Mouse (Mus musculus) large intestine, adult 2 months (tissue): ENCODE results near the gene Fbxo3. TPM values are rescaled to one million over a fixed set of nuclear protein-coding genes. Genes with fewer than 3 reads are reported as not detected.
"Not testable (repeated sequence)": the region's sequence is repeated elsewhere in the genome, so short reads cannot be mapped to it uniquely, and the experiment has no call there.

Experiments
- DNase-seq: peaks from one replicate; pipeline ENCODE4 v3.0.0-alpha.2; 2012; ENCODE audit warnings: low read depth, low spot score
- WGBS: fragments of 180-500 bp; shearing (Covaris S2); methylation state at CpG from one replicate; pipeline ENCODE4 v1.1.7; 2018; 5-methylcytosine and 5-hydroxymethylcytosine counted together
- polyA plus RNA-seq: library from polyadenylated mRNA; depleted of rRNA; stranded (reverse); fragments of >200 nt; gene quantifications from 2 replicates; pipeline ENCODE4 v1.2.3, GENCODE M21; 2012; rRNA removed

Gene Fbxo3
- polyA plus RNA-seq, 1 experiment = 11.4 TPM

DNA sequence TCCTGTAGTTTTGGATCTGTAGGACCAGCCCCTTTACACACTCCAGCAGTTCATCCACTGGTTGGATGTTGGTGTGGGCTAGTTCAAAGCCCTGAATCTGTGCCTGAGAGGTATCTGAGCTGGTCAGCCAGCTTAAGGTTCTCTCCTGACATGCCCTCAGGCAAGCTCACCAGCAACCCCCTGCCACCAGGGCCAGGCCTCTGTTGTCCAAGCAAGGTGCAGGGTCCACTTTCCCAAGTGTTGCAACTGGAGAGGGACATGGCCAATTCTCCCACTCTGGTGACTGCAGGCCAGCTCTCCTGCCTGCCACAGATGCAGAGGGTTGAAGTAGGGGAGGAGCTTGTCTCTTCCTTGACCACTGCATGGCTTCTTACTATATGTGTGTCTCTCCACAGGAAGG is 56.5 kb downstream of the Fbxo3 start:
- not testable (repeated sequence) for DNase-seq

DNA sequence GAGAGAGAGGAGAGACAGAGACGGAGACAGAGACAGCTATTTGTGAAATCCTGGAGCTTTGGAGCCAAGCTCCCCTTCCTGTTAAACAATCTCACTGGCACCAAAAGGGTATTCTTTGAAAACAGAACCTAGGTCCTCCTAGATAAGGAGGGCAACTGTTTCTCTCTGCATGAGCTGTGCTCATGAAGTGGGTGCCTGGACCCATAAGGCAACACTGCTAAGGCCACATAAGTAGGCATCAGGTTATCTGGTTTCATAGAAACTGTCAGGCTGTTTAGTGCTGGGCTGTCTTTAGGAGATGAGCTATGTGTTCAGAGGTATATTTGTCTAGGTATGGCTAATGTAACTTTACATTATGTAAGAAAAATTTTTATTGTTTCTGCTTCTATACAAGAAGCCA is 60.0 kb downstream of the Fbxo3 start:
- WGBS = 73% methylated on average over 1 of the region's 1 CpGs
- DNase-seq = not testable (repeated sequence)

GRCm38 (mm10) chr2:104093305-104093704 is 65.8 kb downstream of the Fbxo3 start:
- no peak for DNase-seq
- WGBS = 64% methylated on average over 2 of the region's 2 CpGs

DNA sequence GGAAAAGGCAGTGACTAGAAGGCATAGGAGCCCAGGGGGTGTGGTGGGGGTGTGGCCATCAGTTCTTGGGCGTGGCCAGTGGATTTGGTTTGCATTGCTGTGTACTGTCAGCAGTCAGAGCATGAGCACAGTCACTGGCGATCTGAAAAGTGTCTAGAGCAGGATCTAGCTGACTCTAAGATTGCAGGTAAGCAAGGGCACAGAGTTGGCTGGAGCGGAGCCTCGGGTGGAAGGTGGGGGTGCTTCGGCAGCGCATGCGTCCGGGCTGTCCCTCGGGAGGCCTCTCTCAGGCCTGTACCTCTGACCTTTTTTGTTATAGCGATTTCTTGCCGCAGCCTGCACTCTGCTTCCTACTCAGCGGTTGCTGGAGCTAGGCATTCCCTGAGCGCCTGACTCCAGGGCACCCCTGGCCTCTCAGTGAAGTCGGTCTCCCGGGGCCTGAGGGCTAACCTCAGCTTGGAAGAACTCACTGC is 68.3 kb downstream of the Fbxo3 start, which contains the start of gene Cd59a:
Gene Cd59a (plus strand): TSS at position 61 of the 473 bp plus-strand sequence.
- DNase-seq = peak; percentile 8
- WGBS = 4% methylated on average over 15 of the region's 15 CpGs

DNA sequence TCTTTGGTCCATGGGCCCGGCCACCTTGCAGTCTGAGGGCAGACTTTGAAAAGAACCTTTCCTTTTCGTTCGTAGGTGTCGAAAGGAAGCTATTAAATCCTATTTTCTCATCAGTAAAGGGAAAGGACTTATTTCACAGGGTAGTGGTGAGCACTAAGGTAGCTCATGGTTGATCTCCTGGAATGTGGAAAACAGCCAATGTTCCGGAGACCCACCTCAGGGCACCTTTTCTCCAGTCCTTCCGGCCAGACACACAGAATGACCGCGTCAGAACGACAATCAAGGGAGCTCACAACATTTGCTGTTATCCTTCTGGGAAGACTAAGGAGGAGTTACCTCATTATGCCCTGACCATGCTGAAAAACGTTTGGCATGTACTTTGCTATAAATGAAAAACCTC is 68.7 kb downstream of the Fbxo3 start:
- WGBS = 40% methylated on average over 10 of the region's 10 CpGs
- no peak for DNase-seq

GRCm38 (mm10) chr2:104096796-104097195 is 69.3 kb downstream of the Fbxo3 start:
- DNase-seq = not testable (repeated sequence)
- WGBS = 94% methylated on average over 1 of the region's 1 CpGs

GRCm38 (mm10) chr2:104097396-104097795 is 69.9 kb downstream of the Fbxo3 start:
- 90% methylated on average over 4 of the region's 4 CpGs for WGBS
- not testable (repeated sequence) for DNase-seq

DNA sequence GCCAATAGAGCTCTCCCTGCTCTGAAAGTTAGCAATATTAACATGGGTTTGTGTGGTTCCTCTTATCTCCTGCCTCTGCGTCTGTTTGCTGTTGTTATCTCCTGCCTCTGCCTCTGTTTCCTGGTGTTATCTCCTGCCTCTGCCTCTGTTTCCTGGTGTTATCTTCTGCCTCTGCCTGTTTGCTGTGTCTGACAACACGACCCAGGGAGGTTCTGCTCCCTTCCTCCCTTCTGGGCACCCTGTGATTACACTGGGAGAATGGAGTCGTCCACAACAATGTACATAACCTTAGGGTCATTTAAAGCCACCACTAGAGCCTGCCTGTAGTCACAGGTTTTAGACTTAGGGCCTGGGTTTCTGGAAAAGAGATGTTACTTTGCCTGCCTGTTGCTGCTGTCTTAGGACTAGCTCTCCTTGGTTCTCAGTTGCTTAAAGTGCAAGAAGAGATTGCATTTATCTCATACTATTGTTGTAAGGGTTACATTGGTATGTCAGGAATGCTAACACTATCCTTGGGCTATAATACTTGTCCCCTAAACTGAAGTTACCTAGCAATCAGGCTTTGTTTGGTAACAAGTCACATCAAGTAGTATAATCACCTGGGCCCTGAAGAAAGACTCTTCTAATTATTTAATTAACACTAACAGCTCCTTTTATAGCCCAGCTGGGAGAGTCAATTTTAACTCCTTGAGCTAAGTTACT is 71.2 kb downstream of the Fbxo3 start:
- DNase-seq = no peak
- WGBS = 13% methylated on average over 3 of the region's 3 CpGs

DNA sequence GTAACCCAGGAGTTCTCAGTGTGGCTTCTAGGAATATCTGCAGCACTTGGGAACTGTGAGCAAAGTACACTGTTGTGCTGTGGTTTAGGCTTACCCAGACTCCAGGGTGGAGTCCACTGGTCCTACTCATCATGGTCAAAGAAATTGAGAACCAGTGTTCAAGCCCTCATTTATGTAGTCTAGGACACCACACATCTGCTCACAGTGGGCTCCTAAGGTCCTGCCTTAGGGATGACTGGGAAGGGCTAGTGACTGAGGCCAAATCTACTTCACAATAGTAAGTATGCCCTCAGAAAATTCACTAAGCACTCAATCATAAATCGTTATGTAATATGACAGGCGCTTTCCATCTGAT is 71.7 kb downstream of the Fbxo3 start:
- WGBS = 94% methylated on average over 2 of the region's 2 CpGs

DNA sequence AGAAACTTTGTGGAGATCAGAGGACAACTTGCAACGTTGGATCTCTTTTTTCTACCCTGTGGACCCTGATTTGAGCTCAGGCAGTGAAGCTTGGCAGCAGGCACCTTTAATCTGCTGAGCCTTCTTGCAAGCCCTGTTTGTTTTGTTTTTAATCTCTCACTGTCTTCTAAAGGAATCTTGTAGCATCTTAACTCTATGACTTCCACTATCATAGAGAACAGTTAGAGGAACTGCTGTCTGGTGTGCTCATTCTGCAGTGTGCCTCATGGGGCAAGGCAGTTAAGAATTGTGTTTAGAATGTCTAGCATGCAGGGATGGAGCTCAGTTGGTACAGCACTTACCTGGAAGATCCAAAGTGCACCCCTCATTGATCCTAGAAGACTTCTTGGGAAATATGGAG is 72.4 kb downstream of the Fbxo3 start:
- WGBS = 73% methylated on average over 1 of the region's 1 CpGs

More for the DNA sequence above, 71.7 kb downstream of the Fbxo3 start:
- no peak for DNase-seq

DNA sequence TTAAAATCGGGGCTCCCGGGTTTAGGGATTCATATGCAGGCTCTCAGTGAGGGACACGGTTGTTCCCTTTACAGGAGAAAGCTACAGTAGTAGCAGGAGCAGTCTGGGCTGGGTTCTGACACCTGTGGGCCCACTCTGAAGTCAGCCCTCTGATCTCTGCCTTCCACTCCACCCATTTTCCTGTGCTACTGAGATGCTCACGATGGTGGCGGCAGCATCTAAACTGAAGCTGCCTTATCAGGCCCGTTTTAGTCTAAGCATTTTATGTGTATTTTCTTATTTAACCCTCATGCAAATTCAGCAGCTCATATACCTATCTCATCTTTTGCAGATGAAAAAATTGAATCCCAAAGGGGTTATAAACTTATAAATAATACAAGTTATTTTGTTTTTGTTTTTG is 77.3 kb downstream of the Fbxo3 start:
- 82% methylated on average over 6 of the region's 6 CpGs for WGBS
- no peak for DNase-seq

More for the DNA sequence above, 72.4 kb downstream of the Fbxo3 start:
- no peak for DNase-seq

GRCm38 (mm10) chr2:104109021-104109420 is 81.5 kb downstream of the Fbxo3 start:
- WGBS = 88% methylated on average over 2 of the region's 2 CpGs
- not testable (repeated sequence) for DNase-seq

DNA sequence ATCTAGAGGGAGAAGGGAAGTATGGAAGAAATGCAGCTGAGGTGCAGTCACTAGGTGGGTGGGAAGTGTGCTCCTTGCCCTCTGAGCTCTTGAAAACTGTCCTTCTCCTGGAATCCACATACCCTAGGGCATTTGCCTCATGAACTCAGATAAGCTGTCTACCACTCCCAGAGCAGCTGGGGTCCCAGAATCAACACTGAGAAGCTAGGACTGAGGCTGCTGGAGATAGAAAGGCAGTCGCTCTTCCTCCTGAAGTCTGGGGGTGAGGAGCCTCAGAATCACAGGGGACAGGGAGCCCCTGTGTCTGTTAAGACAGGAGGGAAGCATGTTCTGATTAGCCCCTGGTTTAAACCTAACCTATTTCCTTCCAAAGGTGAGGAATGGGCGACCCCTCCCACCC is 82.0 kb downstream of the Fbxo3 start:
- no peak for DNase-seq
- WGBS = 89% methylated on average over 2 of the region's 2 CpGs

- 81% methylated on average over 4 of the region's 4 CpGs for WGBS
- DNase-seq = no peak
These were observed 82.5 kb downstream of the Fbxo3 start for GRCm38 (mm10) chr2:104110031-104110430.

DNA sequence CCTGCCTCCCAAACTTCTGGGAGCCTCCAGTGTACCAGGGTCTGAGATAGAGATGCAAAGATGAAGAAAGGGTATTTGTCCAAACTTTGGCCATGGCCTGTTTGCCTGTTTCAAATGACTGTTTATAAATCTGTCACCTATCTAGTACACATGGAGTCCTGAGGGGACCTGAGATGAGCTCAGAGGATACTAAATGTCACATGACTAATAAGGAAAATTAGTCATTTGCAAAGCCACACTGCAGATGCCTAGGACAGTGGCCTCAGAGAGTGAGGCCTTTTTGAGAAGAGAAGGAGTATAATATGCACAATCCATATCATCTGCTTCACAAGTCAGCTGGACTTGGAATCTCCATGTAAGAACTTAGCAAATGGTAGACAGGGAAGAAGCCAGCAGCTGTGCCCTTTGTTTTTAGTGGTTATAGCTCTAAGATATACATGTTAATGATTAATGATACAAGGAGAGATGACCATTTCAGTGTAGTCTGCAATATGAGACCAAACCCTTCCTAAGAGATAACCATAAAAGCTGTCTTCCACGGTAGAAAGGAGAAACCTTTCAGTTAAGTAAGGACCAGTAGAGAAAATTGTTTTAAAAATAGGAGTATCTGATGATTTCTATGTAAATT is 83.8 kb downstream of the Fbxo3 start:
- no CpG with 5 or more reads among the region's 1 CpGs for WGBS
- DNase-seq = not testable (repeated sequence)

Other genes with a start within 250 kb of the Fbxo3 start
- gene Caprin1, start 230.1 kb upstream of the Fbxo3 start, polyA plus RNA-seq = 73.7 and 131 TPM in 2 replicates
- 7.5 and 7.7 TPM in 2 replicates for gene Lmo2, start 69.7 kb upstream of the Fbxo3 start, polyA plus RNA-seq
- not detected in 2 replicates for gene 4931422A03Rik, start 640 bp downstream of the Fbxo3 start, polyA plus RNA-seq
- gene Gm10912, start 38.1 kb downstream of the Fbxo3 start, polyA plus RNA-seq = not detected in 2 replicates
- not detected in 2 replicates for gene Gm10799, start 40.8 kb downstream of the Fbxo3 start, polyA plus RNA-seq
- 2.1 and 2.2 TPM in 2 replicates for gene Cd59b, start 42.1 kb downstream of the Fbxo3 start, polyA plus RNA-seq
- 19.6 and 22.1 TPM in 2 replicates for gene Cd59a, start 68.1 kb downstream of the Fbxo3 start, polyA plus RNA-seq
- gene A930018P22Rik, start 95.0 kb downstream of the Fbxo3 start, polyA plus RNA-seq = not detected in 2 replicates